Comparison of ENCODE assay signal across 16 mouse cellular contexts in genomic region chr6:39434886-39435492, GRCm38 (mm10). TPM values are rescaled to one million over a fixed set of nuclear protein-coding genes. Genes with fewer than 3 reads are reported as not detected.
A peak's percentile ranks its signal among the peaks of the same experiment; 100 is the strongest.
DNase-seq lines count a peak whose midpoint lies in the region; ATAC-seq lines count a peak whose summit lies in the region.
"Had no signal": no experiment of that assay in that cellular context is flagged by ENCODE, and none has a peak within 500 bp of the region (broad histone marks: within the 10 kb centered on the region; RNA-seq: fewer than 3 reads in every experiment).

No protein-coding gene starts in this region.

- intact Hi-C loops in heart, postnatal 10 days (cut with DNase I): no loop called here

- H3K9me3 ChIP-seq in hindbrain, embryonic 10.5 days: no peaks in the 10 kb centered on the region
- no peaks in the 10 kb centered on the region for H3K9me3 ChIP-seq in hindbrain, embryonic 14.5 days (ENCODE audit: control insufficient read depth, low read length)
- H3K9me3 ChIP-seq in liver, embryonic 15.5 days (replicated peaks): no peaks in the 10 kb centered on the region
- H3K9me3 ChIP-seq in neural tube, embryonic 13.5 days: no peaks in the 10 kb centered on the region
- H3K9me3 ChIP-seq: embryonic facial prominence, embryonic 15.5 days; limb, embryonic 12.5 days had no signal

- ATAC-seq in hindbrain, embryonic 14.5 days (ENCODE audit: low FRiP score): no peak
- ATAC-seq in liver, embryonic 15.5 days (ENCODE audit: insufficient read depth): no peak
- peak; percentile 50 for ATAC-seq in neural tube, embryonic 13.5 days (ENCODE audit: low read depth)
- ATAC-seq in megakaryocyte progenitor cell, adult 5-6 weeks (replicated peaks; ENCODE audit: poor library complexity): no peak
- ATAC-seq: Patski had no signal

- no peaks in the 10 kb centered on the region for H3K36me3 ChIP-seq in hindbrain, embryonic 10.5 days
- no peaks in the 10 kb centered on the region for H3K36me3 ChIP-seq in hindbrain, embryonic 14.5 days (replicated peaks; ENCODE audit: control insufficient read depth, insufficient read depth)
- H3K36me3 ChIP-seq in liver, embryonic 15.5 days (replicated peaks): no peaks in the 10 kb centered on the region
- H3K36me3 ChIP-seq in neural tube, embryonic 13.5 days: no peaks in the 10 kb centered on the region
- H3K36me3 ChIP-seq: embryonic facial prominence, embryonic 15.5 days; limb, embryonic 12.5 days had no signal

- peaks cover 22% of the 10 kb centered on the region for H3K4me1 ChIP-seq in hindbrain, embryonic 10.5 days (replicated peaks)
- no peaks in the 10 kb centered on the region for H3K4me1 ChIP-seq in hindbrain, embryonic 14.5 days (replicated peaks; ENCODE audit: control insufficient read depth, insufficient read depth, low read length)
- H3K4me1 ChIP-seq in liver, embryonic 15.5 days (replicated peaks): peaks cover 48% of the 10 kb centered on the region
- no peaks in the 10 kb centered on the region for H3K4me1 ChIP-seq in neural tube, embryonic 13.5 days (replicated peaks)
- H3K4me1 ChIP-seq: embryonic facial prominence, embryonic 15.5 days; limb, embryonic 12.5 days had no signal

- peak overlapping the region; percentile 79 for H3K27ac ChIP-seq in hindbrain, embryonic 10.5 days
- no peak overlapping the region for H3K27ac ChIP-seq in hindbrain, embryonic 14.5 days
- H3K27ac ChIP-seq in liver, embryonic 15.5 days (replicated peaks): peak overlapping the region; percentile 51
- H3K27ac ChIP-seq in neural tube, embryonic 13.5 days (replicated peaks): peak overlapping the region; percentile 46
- H3K27ac ChIP-seq: embryonic facial prominence, embryonic 15.5 days; layer of hippocampus, adult 2 months; limb, embryonic 12.5 days had no signal

- H3K27me3 ChIP-seq in hindbrain, embryonic 10.5 days (ENCODE audit: insufficient read depth, poor library complexity, severe bottlenecking): no peaks in the 10 kb centered on the region
- no peaks in the 10 kb centered on the region for H3K27me3 ChIP-seq in hindbrain, embryonic 14.5 days (ENCODE audit: control insufficient read depth, insufficient read depth, low read length)
- 0 out of 2 replicates have a peak, but pooled peaks cover 3% of the 10 kb centered on the region for H3K27me3 ChIP-seq in liver, embryonic 15.5 days
- H3K27me3 ChIP-seq in neural tube, embryonic 13.5 days: no peaks in the 10 kb centered on the region
- H3K27me3 ChIP-seq: embryonic facial prominence, embryonic 15.5 days; limb, embryonic 12.5 days; Patski had no signal

- WGBS in hindbrain, embryonic 10.5 days: 18% methylated on average over 2 of the region's 2 CpGs
- WGBS in hindbrain, embryonic 14.5 days: 5% methylated on average over 2 of the region's 2 CpGs
- 65% methylated on average over 2 of the region's 2 CpGs for WGBS in liver, embryonic 15.5 days (ENCODE audit: insufficient replicate concordance)
- 3% methylated on average over 2 of the region's 2 CpGs for WGBS in neural tube, embryonic 13.5 days

- no peak overlapping the region for H3K4me2 ChIP-seq in hindbrain, embryonic 14.5 days (replicated peaks)
- H3K4me2 ChIP-seq in liver, embryonic 15.5 days: no peak overlapping the region
- H3K4me2 ChIP-seq in neural tube, embryonic 13.5 days: no peak overlapping the region
- H3K4me2 ChIP-seq: embryonic facial prominence, embryonic 15.5 days; limb, embryonic 12.5 days had no signal

- no peak overlapping the region for H3K9ac ChIP-seq in hindbrain, embryonic 14.5 days
- no peak overlapping the region for H3K9ac ChIP-seq in liver, embryonic 15.5 days
- H3K9ac ChIP-seq in neural tube, embryonic 13.5 days: no peak overlapping the region
- H3K9ac ChIP-seq: embryonic facial prominence, embryonic 15.5 days; limb, embryonic 12.5 days had no signal

- H3K4me3 ChIP-seq in hindbrain, embryonic 10.5 days: no peak overlapping the region
- H3K4me3 ChIP-seq in hindbrain, embryonic 14.5 days (replicated peaks; ENCODE audit: low read length): no peak overlapping the region
- no peak overlapping the region for H3K4me3 ChIP-seq in liver, embryonic 15.5 days (replicated peaks)
- no peak overlapping the region for H3K4me3 ChIP-seq in neural tube, embryonic 13.5 days
- H3K4me3 ChIP-seq: embryonic facial prominence, embryonic 15.5 days; layer of hippocampus, adult 2 months; limb, embryonic 12.5 days had no signal

- peak; percentile 74 for DNase-seq in hindbrain, embryonic 10.5 days (ENCODE audit: low spot score)
- no peak for DNase-seq in hindbrain, embryonic 14.5 days (ENCODE audit: low spot score)
- DNase-seq in embryo, embryonic 11.5 days (ENCODE audit: low read depth, low spot score): peak; percentile 20
- DNase-seq in c-Kit-positive CD71-positive TER-119-positive erythroid progenitor cells, embryonic 14.5 days (ENCODE audit: low spot score): no peak
- DNase-seq in heart, postnatal 10 days: no peak
- DNase-seq: adrenal gland, postnatal 10 days; cerebellum, adult 18-20 months; kidney, adult 11 months; lung, postnatal 36 days had no signal

RNA-seq across cellular contexts. Expression of gene Mkrn1, which starts 14.7 kb away (rescaled TPM):
- polyA plus RNA-seq in hindbrain, embryonic 10.5 days (2016; fragmentation: Nextera tagmentation; extraction: Ambion mirVana): 90.0 and 116 TPM in 2 replicates
- polyA plus RNA-seq in hindbrain, embryonic 14.5 days (2014; fragmentation: Nextera tagmentation; extraction: Ambion mirVana): 247 and 275 TPM in 2 replicates
- 229 and 259 TPM in 2 replicates for polyA plus RNA-seq in liver, embryonic 15.5 days (2015; fragmentation: Nextera tagmentation; extraction: Ambion mirVana)
- polyA plus RNA-seq in neural tube, embryonic 13.5 days (2015; fragmentation: Nextera tagmentation; extraction: Ambion mirVana): 215 and 237 TPM in 2 replicates
- total RNA-seq in megakaryocyte progenitor cell, adult 5-6 weeks (2015): 43.6 and 49.2 TPM in 2 replicates
- 31.7 and 34.4 TPM in 2 replicates for total RNA-seq in megakaryocyte progenitor cell, adult 5-6 weeks (2017)
- 10 to 100 TPM; 52.7 to 84.4 TPM for total RNA-seq in heart, postnatal 10 days (2021)

RNA-seq across cellular contexts. Expression of gene Rab19, which starts 54.0 kb away (rescaled TPM):
- 0.31 and 0.80 TPM in 2 replicates for polyA plus RNA-seq in hindbrain, embryonic 10.5 days (2016; fragmentation: Nextera tagmentation; extraction: Ambion mirVana)
- 0.17 and 0.40 TPM in 2 replicates for polyA plus RNA-seq in hindbrain, embryonic 14.5 days (2014; fragmentation: Nextera tagmentation; extraction: Ambion mirVana)
- 0.28 and 0.37 TPM in 2 replicates for polyA plus RNA-seq in liver, embryonic 15.5 days (2015; fragmentation: Nextera tagmentation; extraction: Ambion mirVana)
- 0.44 TPM in 1 of 2 replicates, not detected in the other for polyA plus RNA-seq in neural tube, embryonic 13.5 days (2015; fragmentation: Nextera tagmentation; extraction: Ambion mirVana)
- total RNA-seq in megakaryocyte progenitor cell, adult 5-6 weeks (2015): 0.37 TPM in 1 of 2 replicates, not detected in the other
- total RNA-seq in megakaryocyte progenitor cell, adult 5-6 weeks (2017): 0.34 and 0.42 TPM in 2 replicates
- under 1 TPM; 0.22 to 0.32 TPM for total RNA-seq in heart, postnatal 10 days (2021)
- total RNA-seq: layer of hippocampus, adult 2 months had no signal

RNA-seq across cellular contexts. Expression of gene Slc37a3, which starts 57.5 kb away (rescaled TPM):
- 43.1 and 51.5 TPM in 2 replicates for polyA plus RNA-seq in hindbrain, embryonic 10.5 days (2016; fragmentation: Nextera tagmentation; extraction: Ambion mirVana)
- polyA plus RNA-seq in hindbrain, embryonic 14.5 days (2014; fragmentation: Nextera tagmentation; extraction: Ambion mirVana): 62.4 and 63.8 TPM in 2 replicates
- polyA plus RNA-seq in liver, embryonic 15.5 days (2015; fragmentation: Nextera tagmentation; extraction: Ambion mirVana): 9.1 and 9.3 TPM in 2 replicates
- 60.3 and 65.9 TPM in 2 replicates for polyA plus RNA-seq in neural tube, embryonic 13.5 days (2015; fragmentation: Nextera tagmentation; extraction: Ambion mirVana)
- 0.59 and 0.73 TPM in 2 replicates for total RNA-seq in megakaryocyte progenitor cell, adult 5-6 weeks (2015)
- total RNA-seq in megakaryocyte progenitor cell, adult 5-6 weeks (2017): 1.7 and 3.4 TPM in 2 replicates
- 10 to 100 TPM; 29.9 to 37.7 TPM for total RNA-seq in heart, postnatal 10 days (2021)

Comparison
In these comparisons a context has a peak if more than half of its experiments do, and no peak if none do; other contexts are left out.
1. DNase-seq: peak in hindbrain, embryonic 10.5 days (single experiment) and embryo, embryonic 11.5 days (single experiment); none in hindbrain, embryonic 14.5 days (single experiment), c-Kit-positive CD71-positive TER-119-positive erythroid progenitor cells, embryonic 14.5 days (single experiment) and heart, postnatal 10 days (0 of 2).